Mouse (Mus musculus) limb, embryonic 10.5 days (tissue): ENCODE measurements around the gene Cetn4. TPM values are rescaled to one million over a fixed set of nuclear protein-coding genes. Genes with fewer than 3 reads are reported as not detected.

Experiments
- polyA plus RNA-seq: library from polyadenylated mRNA; unstranded; fragments of >200 nt; fragmentation: Nextera tagmentation; extraction: Ambion mirVana; gene quantifications from 2 replicates; pipeline ENCODE4 v1.2.1, GENCODE M21; 2016

The Cetn4 gene
- polyA plus RNA-seq, 1 experiment from 2014 or later, result 3.2 TPM

Other genes starting within 250 kb of the Cetn4 start
- 0.65 and 1.1 TPM in 2 replicates for gene Adad1, start 249.2 kb downstream of the Cetn4 start, polyA plus RNA-seq
- 0.18 TPM in 1 of 2 replicates, not detected in the other for gene Il2, start 186.7 kb downstream of the Cetn4 start, polyA plus RNA-seq
- gene Il21, start 80.1 kb downstream of the Cetn4 start, polyA plus RNA-seq, result not detected in 2 replicates
- 9.4 and 9.6 TPM in 2 replicates for gene Bbs12, start 154 bp downstream of the Cetn4 start, polyA plus RNA-seq
- 0.64 and 0.98 TPM in 2 replicates for gene Fgf2, start 35.6 kb upstream of the Cetn4 start, polyA plus RNA-seq
- gene Spata5, start 107.2 kb upstream of the Cetn4 start, polyA plus RNA-seq, result 52.7 and 53.3 TPM in 2 replicates
- 3.9 and 4.7 TPM in 2 replicates for gene Nudt6, start 107.5 kb upstream of the Cetn4 start, polyA plus RNA-seq